Mouse (Mus musculus) G1E-ER4 (cell line): ENCODE results near the gene Adamts6. TPM values are rescaled to one million over a fixed set of nuclear protein-coding genes. Genes with fewer than 3 reads are reported as not detected.

ENCODE experiments used
- GATA1 ChIP-seq: IDR thresholded peaks from one replicate; pipeline ENCODE4 v1.8.0; 2012; ENCODE audit warnings: low read length, inconsistent platforms
- polyA plus RNA-seq: library from polyadenylated mRNA; stranded (reverse); fragments of >175 nt; gene quantifications from 2 replicates; pipeline ENCODE4 v1.2.3, GENCODE M21; 2012

Adamts6 gene
- polyA plus RNA-seq, 1 experiment = 0.16 TPM

GRCm38 (mm10) chr13:104499116-104500040 lies 211.7 kb downstream of the Adamts6 start:
- TF ChIP-seq GATA1 = no peak

GRCm38 (mm10) chr13:104502406-104502805 lies 214.8 kb downstream of the Adamts6 start:
- TF ChIP-seq GATA1 = no peak

DNA sequence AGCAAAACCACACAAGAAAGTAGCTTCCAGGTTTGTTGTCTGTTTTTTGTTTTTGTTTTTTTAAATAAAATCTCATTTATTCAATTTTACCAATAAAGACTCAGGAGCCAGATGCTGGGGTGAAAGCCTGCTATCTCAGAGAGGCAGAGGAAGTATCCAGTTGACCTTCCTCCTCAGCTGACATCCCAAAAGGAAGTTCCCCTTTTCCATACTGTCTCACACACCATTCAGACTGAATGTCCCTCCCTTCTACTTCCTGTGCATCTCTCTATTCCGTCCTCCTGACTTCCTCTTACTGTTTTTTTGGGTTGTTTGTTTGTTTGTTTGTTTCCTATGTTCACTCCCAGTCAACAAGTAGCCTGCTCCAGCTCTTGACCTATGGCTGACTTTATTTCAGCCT lies 216.4 kb downstream of the Adamts6 start:
- no peak for TF ChIP-seq GATA1

- TF ChIP-seq GATA1 = no peak
Observed at GRCm38 (mm10) chr13:104506165-104506875, 218.7 kb downstream of the Adamts6 start.

GRCm38 (mm10) chr13:104507671-104508070 lies 220.0 kb downstream of the Adamts6 start:
- TF ChIP-seq GATA1 = no peak

GRCm38 (mm10) chr13:104509561-104510493 lies 222.2 kb downstream of the Adamts6 start:
- TF ChIP-seq GATA1 = no peak

DNA sequence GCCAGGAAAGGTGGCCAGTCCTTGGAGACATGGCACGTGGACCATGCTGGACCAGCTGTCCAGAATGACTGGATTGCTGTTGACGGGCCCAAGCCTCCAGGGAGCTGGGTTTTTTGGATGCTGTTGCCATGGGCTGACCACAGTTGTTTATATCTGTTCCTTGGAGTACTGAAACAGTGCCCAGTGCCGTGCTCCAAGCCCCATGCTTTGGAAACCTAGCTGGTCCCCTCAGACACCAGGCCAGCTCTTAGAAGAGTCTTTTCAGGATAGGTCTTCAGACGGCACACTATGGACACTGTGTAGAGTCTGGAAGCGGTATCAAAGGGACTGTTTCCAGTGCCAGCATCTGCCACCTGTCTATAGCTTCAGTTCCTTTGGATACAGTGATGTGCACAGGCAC lies 223.1 kb downstream of the Adamts6 start:
- TF ChIP-seq GATA1 = no peak

DNA sequence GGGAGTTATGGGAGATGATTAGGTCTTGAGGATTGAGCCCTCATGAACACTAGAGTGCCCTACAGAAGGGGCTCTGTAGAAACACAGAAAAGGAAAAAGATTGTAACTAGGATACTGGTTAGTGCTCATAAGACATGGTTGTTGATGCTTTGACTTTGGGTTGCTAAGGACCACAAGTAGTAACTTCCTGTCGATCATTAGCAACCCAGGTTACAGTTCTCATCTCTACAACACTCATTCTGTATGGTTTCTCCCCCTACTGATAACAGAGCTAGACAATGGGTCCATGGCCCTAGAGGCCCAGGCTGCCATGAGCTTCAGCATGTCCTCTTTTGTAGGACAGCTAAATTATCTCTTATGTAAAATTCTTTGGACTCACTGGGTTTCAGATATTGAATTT lies 227.4 kb downstream of the Adamts6 start:
- TF ChIP-seq GATA1 = no peak

DNA sequence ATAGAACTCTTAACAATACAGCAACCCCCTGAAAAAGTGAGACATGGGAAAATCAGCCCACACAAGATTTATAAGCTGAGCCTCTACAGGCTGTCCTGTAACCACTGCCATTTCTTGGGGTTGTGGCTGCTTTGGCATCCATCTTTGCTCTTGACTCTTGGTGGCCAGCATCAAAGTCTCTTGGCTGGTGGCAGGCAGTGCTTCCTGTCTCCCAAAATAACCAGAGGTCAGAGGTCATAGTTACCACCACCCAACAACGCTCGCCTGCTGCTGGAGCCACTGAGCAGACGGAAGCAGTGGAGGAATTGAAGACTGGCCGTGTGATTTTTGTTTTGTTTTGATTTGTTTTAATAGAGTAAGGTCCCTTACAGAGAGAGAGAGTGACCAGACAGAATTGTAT lies 228.5 kb downstream of the Adamts6 start:
- no peak for TF ChIP-seq GATA1

DNA sequence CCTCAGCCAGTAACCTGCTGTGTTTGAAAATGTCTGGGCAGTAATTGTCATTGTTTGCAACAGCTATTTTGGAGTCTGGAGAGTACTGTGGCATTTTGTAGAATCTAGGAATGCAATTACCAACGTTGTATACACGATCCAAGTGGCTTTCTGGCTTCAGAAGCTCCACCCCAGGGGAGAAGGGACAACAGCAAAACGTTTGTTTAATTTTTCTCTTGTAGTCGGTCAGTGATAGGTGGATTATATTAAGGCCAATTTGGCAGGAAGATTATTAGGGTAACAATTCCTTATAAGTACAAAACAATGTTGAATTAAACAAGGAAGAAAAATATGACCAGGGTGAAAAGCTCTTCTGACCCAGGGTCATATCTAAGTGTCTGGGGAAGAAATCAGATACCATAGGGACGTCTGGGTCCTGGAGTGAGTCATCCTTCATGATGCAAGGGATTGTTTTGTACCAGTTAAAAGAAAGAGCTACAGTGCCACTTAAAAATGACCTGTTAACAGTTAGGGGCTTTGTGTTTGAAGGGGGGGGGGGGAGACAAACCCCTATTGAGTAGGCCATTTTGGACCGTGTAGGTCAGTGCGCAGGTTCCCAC lies 229.2 kb downstream of the Adamts6 start:
- no peak for TF ChIP-seq GATA1

DNA sequence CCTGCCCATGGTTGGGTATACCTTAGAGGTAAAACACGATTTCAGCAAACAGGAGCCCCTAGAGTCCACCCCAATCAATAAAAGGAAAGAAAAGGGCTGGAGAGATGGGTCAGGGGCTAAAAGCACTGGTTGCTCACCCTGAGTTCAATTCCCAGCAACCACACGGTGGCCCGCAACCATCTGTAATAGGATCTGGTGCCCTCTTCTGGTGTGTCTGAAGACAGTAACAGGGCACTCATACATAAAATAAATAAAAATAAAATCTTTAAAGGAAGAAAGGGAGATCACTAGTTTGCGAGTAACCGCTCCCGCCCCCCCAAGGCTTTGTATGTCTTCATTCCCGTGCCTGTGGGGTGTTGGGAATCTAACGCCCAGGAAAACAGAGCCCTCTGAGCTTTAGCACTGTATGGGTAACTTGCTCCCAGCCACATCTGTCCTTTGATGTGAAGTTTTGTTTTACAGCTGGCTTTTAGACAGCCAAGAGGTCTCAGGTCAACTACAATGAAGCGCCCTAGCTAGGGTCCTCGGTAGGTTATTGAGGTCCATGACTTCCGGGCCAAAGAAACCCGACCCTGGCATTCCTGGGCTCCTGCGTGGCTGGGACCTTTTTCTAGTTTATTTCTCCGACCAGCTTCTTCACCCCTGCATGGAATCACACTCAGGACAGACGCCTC lies 230.1 kb downstream of the Adamts6 start:
- no peak for TF ChIP-seq GATA1

DNA sequence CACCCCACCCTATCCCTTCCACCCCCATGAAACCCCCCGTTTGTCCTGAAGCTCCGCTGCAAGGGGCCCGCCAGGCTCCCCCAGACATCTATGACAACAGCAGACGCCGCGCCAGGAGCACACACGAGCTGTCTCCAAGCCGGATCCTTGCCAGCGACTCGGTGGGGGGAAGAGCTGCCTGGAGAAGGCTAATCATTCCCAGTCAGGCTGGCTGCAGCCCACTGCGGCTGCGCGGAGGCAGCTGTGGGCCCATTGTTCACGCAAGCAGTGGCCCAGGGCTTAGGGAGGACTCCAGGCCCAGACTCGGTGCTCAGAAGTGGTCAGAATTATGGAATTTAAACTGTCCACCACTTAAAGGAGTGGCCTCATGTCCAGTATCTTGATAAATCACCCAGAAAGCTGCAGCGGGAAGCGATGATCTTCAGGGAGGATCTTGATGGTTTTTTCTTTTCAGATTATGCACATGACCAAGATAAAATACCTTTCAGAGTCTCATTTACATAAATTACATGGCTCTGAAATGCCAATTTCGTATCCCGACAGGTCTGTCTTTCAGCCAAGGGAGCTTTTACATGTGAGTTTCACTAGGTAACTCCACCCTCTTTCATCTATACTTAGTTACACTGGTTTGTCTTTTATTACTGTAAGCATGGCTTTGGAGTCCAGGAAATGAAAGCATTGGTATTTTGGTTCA lies 230.8 kb downstream of the Adamts6 start:
- TF ChIP-seq GATA1 = no peak

DNA sequence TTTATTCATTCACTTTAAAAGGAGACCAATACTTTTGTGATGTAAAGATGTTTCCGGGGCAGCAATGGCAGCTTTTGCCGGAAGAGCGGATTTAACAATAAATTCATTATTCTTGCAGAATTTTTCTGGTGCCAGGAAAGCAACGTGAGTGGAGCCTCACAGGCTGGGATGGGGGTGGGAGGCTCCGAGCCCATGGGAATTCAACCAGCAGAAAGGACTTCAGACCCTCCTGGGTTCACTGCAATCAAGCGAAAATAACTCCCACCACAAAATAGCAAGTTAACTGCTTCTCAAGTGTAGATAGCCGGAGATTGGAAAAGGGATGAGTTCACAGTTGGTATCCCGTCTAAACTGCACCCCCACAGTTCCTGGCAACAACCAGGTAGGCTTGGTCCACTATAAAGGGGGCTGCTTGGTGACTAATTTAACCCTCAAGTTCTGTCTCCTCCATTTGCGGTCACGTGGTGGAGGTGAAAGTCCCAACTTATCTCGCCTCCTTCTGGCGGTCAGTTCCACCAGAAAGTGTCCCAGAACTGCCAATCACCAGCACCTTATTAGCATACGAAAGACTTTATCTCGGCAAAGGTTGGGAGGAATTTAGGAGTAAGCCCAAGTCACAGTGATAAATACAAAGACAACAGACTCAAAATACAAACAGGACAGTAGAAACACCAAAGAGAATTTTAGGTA lies 231.5 kb downstream of the Adamts6 start:
- no peak for TF ChIP-seq GATA1
